In the genomic region with DNA sequence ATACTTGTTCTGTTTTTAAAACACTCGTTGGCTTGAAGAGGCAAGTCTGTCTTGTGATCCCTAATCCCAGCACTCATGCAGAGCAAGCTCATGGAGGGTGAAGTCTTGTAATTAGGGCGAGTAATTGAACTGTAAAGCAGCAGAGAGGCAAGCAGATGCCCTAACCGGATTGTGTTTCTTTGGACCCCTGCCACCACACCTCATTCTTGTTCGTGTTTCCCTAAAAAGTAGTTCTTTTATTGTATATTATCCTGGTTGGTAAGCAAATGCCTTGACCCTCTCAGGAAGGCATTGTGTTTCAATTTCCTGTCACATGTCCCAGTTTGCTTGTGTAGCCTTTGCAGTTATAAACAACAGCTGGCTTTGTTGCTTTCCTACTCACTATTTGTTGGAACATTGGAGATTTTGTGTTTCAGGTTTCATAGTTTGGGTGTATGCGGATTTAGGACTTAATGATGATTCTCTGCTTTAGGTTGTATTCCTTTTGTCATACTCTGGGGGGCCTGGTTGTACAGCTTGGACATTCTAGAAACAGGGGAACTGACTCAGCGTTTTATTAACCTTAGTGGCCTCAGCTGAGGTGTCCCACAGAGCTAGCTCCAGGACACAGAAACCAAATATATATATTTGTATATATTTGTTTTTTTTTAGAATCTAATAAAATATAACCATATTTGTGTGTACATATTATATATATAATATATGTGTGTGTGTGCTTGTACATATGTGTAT, we compare ENCODE assay signal across 8 mouse cellular contexts. TPM values are rescaled to one million over a fixed set of nuclear protein-coding genes. Genes with fewer than 3 reads are reported as not detected.
DNase-seq lines count a peak whose midpoint lies in the region; ATAC-seq and TF ChIP-seq lines count a peak whose summit lies in the region.

No protein-coding gene starts in this region.

- H3K4me1 ChIP-seq in forebrain, postnatal 0 days (ENCODE audit: insufficient read depth): 0 out of 2 replicates have a peak, but pooled peaks cover 5% of the 10 kb centered on the region
- peaks cover 12% of the 10 kb centered on the region for H3K4me1 ChIP-seq in forebrain, embryonic 12.5 days
- peaks cover 30% of the 10 kb centered on the region for H3K4me1 ChIP-seq in midbrain, embryonic 15.5 days
- peaks cover 13% of the 10 kb centered on the region for H3K4me1 ChIP-seq in midbrain, embryonic 14.5 days (ENCODE audit: control insufficient read depth, insufficient read depth, low read length)
- H3K4me1 ChIP-seq in heart, postnatal 0 days (ENCODE audit: control insufficient read depth, insufficient read depth): peaks cover 10% of the 10 kb centered on the region; the same call in 1 of the 2 replicates

- 0 out of 2 replicates have a peak overlapping the region, but pooled peaks have one; percentile 1 for H3K27ac ChIP-seq in forebrain, postnatal 0 days (ENCODE audit: low read depth, low read length)
- no peak overlapping the region for H3K27ac ChIP-seq in forebrain, embryonic 12.5 days
- H3K27ac ChIP-seq in midbrain, embryonic 15.5 days: 0 out of 2 replicates have a peak overlapping the region, but pooled peaks have one; percentile 42
- no peak overlapping the region for H3K27ac ChIP-seq in midbrain, embryonic 14.5 days (replicated peaks; ENCODE audit: low read depth, low read length)
- H3K27ac ChIP-seq in heart, postnatal 0 days (ENCODE audit: low read depth): peak overlapping the region; percentile 79

- WGBS in forebrain, postnatal 0 days: 36% methylated on average over 6 of the region's 6 CpGs
- WGBS in forebrain, embryonic 12.5 days: 49% methylated on average over 6 of the region's 6 CpGs
- WGBS in midbrain, embryonic 15.5 days: 58% methylated on average over 6 of the region's 6 CpGs
- WGBS in midbrain, embryonic 14.5 days: 66% methylated on average over 6 of the region's 6 CpGs
- WGBS in heart, postnatal 0 days: 52% methylated on average over 6 of the region's 6 CpGs

- TF ChIP-seq EP300 in heart, postnatal 0 days (IDR thresholded peaks at IDR 0.05; ENCODE audit: low read depth): no peak

- no peak overlapping the region for H3K4me3 ChIP-seq in forebrain, postnatal 0 days (ENCODE audit: low read depth, low read length)
- H3K4me3 ChIP-seq in forebrain, embryonic 12.5 days (replicated peaks): no peak overlapping the region
- H3K4me3 ChIP-seq in midbrain, embryonic 15.5 days: no peak overlapping the region
- H3K4me3 ChIP-seq in midbrain, embryonic 14.5 days (replicated peaks; ENCODE audit: low read depth, low read length): no peak overlapping the region
- H3K4me3 ChIP-seq in heart, postnatal 0 days (ENCODE audit: low read depth, low read length): no peak overlapping the region

- H3K4me2 ChIP-seq in forebrain, postnatal 0 days (ENCODE audit: low read depth): no peak overlapping the region
- H3K4me2 ChIP-seq in forebrain, embryonic 12.5 days: no peak overlapping the region
- no peak overlapping the region for H3K4me2 ChIP-seq in midbrain, embryonic 15.5 days
- H3K4me2 ChIP-seq in midbrain, embryonic 14.5 days (ENCODE audit: low read length): no peak overlapping the region
- 0 out of 2 replicates have a peak overlapping the region, but pooled peaks have one; percentile 2 for H3K4me2 ChIP-seq in heart, postnatal 0 days (ENCODE audit: low read depth, low read length)

- no peaks in the 10 kb centered on the region for H3K9me3 ChIP-seq in forebrain, postnatal 0 days (ENCODE audit: low read length)
- H3K9me3 ChIP-seq in forebrain, embryonic 12.5 days: no peaks in the 10 kb centered on the region
- no peaks in the 10 kb centered on the region for H3K9me3 ChIP-seq in midbrain, embryonic 15.5 days
- no peaks in the 10 kb centered on the region for H3K9me3 ChIP-seq in midbrain, embryonic 14.5 days (ENCODE audit: control insufficient read depth, low read length)
- H3K9me3 ChIP-seq in heart, postnatal 0 days (replicated peaks; ENCODE audit: control insufficient read depth, low read length): no peaks in the 10 kb centered on the region

- peaks cover 4% of the 10 kb centered on the region for H3K36me3 ChIP-seq in forebrain, postnatal 0 days (ENCODE audit: insufficient read depth)
- H3K36me3 ChIP-seq in forebrain, embryonic 12.5 days (replicated peaks): peaks cover 10% of the 10 kb centered on the region
- peaks cover 4% of the 10 kb centered on the region for H3K36me3 ChIP-seq in midbrain, embryonic 15.5 days (replicated peaks)
- H3K36me3 ChIP-seq in midbrain, embryonic 14.5 days (ENCODE audit: control insufficient read depth, insufficient read depth, low read length): peaks cover 4% of the 10 kb centered on the region
- H3K36me3 ChIP-seq in heart, postnatal 0 days (replicated peaks; ENCODE audit: control insufficient read depth, insufficient read depth, low read length): peaks cover 14% of the 10 kb centered on the region

- H3K9ac ChIP-seq in forebrain, postnatal 0 days: no peak overlapping the region
- no peak overlapping the region for H3K9ac ChIP-seq in forebrain, embryonic 12.5 days
- H3K9ac ChIP-seq in midbrain, embryonic 15.5 days: no peak overlapping the region
- no peak overlapping the region for H3K9ac ChIP-seq in midbrain, embryonic 14.5 days (replicated peaks; ENCODE audit: low read length)
- no peak overlapping the region for H3K9ac ChIP-seq in heart, postnatal 0 days (replicated peaks; ENCODE audit: low read depth, low read length)

- H3K27me3 ChIP-seq in forebrain, postnatal 0 days (ENCODE audit: insufficient read depth, low read length): no peaks in the 10 kb centered on the region
- H3K27me3 ChIP-seq in forebrain, embryonic 12.5 days: no peaks in the 10 kb centered on the region
- no peaks in the 10 kb centered on the region for H3K27me3 ChIP-seq in midbrain, embryonic 15.5 days (replicated peaks)
- H3K27me3 ChIP-seq in midbrain, embryonic 14.5 days (ENCODE audit: control insufficient read depth, insufficient read depth, low read length): no peaks in the 10 kb centered on the region
- H3K27me3 ChIP-seq in heart, postnatal 0 days (ENCODE audit: control insufficient read depth, insufficient read depth, low read length): no peaks in the 10 kb centered on the region

- DNase-seq in forebrain, postnatal 0 days: no peak
- DNase-seq in midbrain, embryonic 14.5 days: no peak
- no peak for DNase-seq in heart, postnatal 0 days (ENCODE audit: low spot score)
- DNase-seq in retina, postnatal 1 day: peak; percentile 64
- DNase-seq in urinary bladder, postnatal 36 days (ENCODE audit: low spot score in 2 of 2): no peak
- DNase-seq in gastrocnemius, postnatal 25 days: no peak

- ATAC-seq in forebrain, postnatal 0 days: no peak
- ATAC-seq in forebrain, embryonic 12.5 days (ENCODE audit: low FRiP score): no peak
- no peak for ATAC-seq in midbrain, embryonic 15.5 days (replicated peaks)
- no peak for ATAC-seq in midbrain, embryonic 14.5 days (ENCODE audit: low FRiP score, low TSS enrichment)
- no peak for ATAC-seq in heart, postnatal 0 days (ENCODE audit: insufficient read depth, low read depth)

- TF ChIP-seq CTCF in forebrain, postnatal 0 days (IDR thresholded peaks at IDR 0.05; ENCODE audit: low read depth): no peak
- no peak for TF ChIP-seq CTCF in heart, postnatal 0 days (IDR thresholded peaks at IDR 0.05; ENCODE audit: low read depth)

RNA-seq across cellular contexts. Expression of a gene that starts 6.1 kb away (rescaled TPM):
- 103 and 121 TPM in 2 replicates for total RNA-seq in forebrain, postnatal 0 days (2014; rRNA removed)
- 164 and 176 TPM in 2 replicates for polyA plus RNA-seq in forebrain, postnatal 0 days (2015; fragmentation: Nextera tagmentation; extraction: Ambion mirVana)
- polyA plus RNA-seq in forebrain, embryonic 12.5 days (2016; fragmentation: Nextera tagmentation; extraction: Ambion mirVana): 137 and 139 TPM in 2 replicates
- 151 and 155 TPM in 2 replicates for polyA plus RNA-seq in midbrain, embryonic 15.5 days (2015; fragmentation: Nextera tagmentation; extraction: Ambion mirVana)
- polyA plus RNA-seq in midbrain, embryonic 14.5 days (2014; fragmentation: Nextera tagmentation; extraction: Ambion mirVana): 162 and 177 TPM in 2 replicates
- 83.6 and 95.7 TPM in 2 replicates for total RNA-seq in heart, postnatal 0 days (2014; rRNA removed; ENCODE audit: low replicate concordance)
- polyA plus RNA-seq in heart, postnatal 0 days (2015; fragmentation: Nextera tagmentation; extraction: Ambion mirVana): 106 TPM in 2 replicates
- 10 to 100 TPM; 32.4 to 36.3 TPM for total RNA-seq in gastrocnemius, postnatal 25 days (2021)

RNA-seq across cellular contexts. Expression of a gene that starts 16.5 kb away (rescaled TPM):
- total RNA-seq in forebrain, postnatal 0 days (2014; rRNA removed): 31.9 and 33.5 TPM in 2 replicates
- 20.4 and 24.6 TPM in 2 replicates for polyA plus RNA-seq in forebrain, postnatal 0 days (2015; fragmentation: Nextera tagmentation; extraction: Ambion mirVana)
- polyA plus RNA-seq in forebrain, embryonic 12.5 days (2016; fragmentation: Nextera tagmentation; extraction: Ambion mirVana): 2.4 and 5.9 TPM in 2 replicates
- 15.7 and 17.1 TPM in 2 replicates for polyA plus RNA-seq in midbrain, embryonic 15.5 days (2015; fragmentation: Nextera tagmentation; extraction: Ambion mirVana)
- polyA plus RNA-seq in midbrain, embryonic 14.5 days (2014; fragmentation: Nextera tagmentation; extraction: Ambion mirVana): 6.3 and 13.8 TPM in 2 replicates
- 4.1 and 9.7 TPM in 2 replicates for total RNA-seq in heart, postnatal 0 days (2014; rRNA removed; ENCODE audit: low replicate concordance)
- 1.8 and 2.1 TPM in 2 replicates for polyA plus RNA-seq in heart, postnatal 0 days (2015; fragmentation: Nextera tagmentation; extraction: Ambion mirVana)
- 1 to 10 TPM; 1.5 to 1.7 TPM for total RNA-seq in gastrocnemius, postnatal 25 days (2021)

RNA-seq across cellular contexts. Expression of a gene that starts 23.9 kb away (rescaled TPM):
- total RNA-seq in forebrain, postnatal 0 days (2014; rRNA removed): 43.4 and 55.2 TPM in 2 replicates
- 19.1 and 23.8 TPM in 2 replicates for polyA plus RNA-seq in forebrain, postnatal 0 days (2015; fragmentation: Nextera tagmentation; extraction: Ambion mirVana)
- polyA plus RNA-seq in forebrain, embryonic 12.5 days (2016; fragmentation: Nextera tagmentation; extraction: Ambion mirVana): 2.5 and 3.2 TPM in 2 replicates
- 24.8 and 24.9 TPM in 2 replicates for polyA plus RNA-seq in midbrain, embryonic 15.5 days (2015; fragmentation: Nextera tagmentation; extraction: Ambion mirVana)
- polyA plus RNA-seq in midbrain, embryonic 14.5 days (2014; fragmentation: Nextera tagmentation; extraction: Ambion mirVana): 7.5 and 19.8 TPM in 2 replicates
- 0.57 and 1.7 TPM in 2 replicates for total RNA-seq in heart, postnatal 0 days (2014; rRNA removed; ENCODE audit: low replicate concordance)
- 0.41 and 0.48 TPM in 2 replicates for polyA plus RNA-seq in heart, postnatal 0 days (2015; fragmentation: Nextera tagmentation; extraction: Ambion mirVana)
- under 1 TPM; 0.26 to 0.27 TPM for total RNA-seq in gastrocnemius, postnatal 25 days (2021)

RNA-seq across cellular contexts. Expression of a gene that starts 41.7 kb away (rescaled TPM):
- total RNA-seq in forebrain, postnatal 0 days (2014; rRNA removed): 98.0 and 116 TPM in 2 replicates
- polyA plus RNA-seq in forebrain, postnatal 0 days (2015; fragmentation: Nextera tagmentation; extraction: Ambion mirVana): 42.9 and 46.5 TPM in 2 replicates
- polyA plus RNA-seq in forebrain, embryonic 12.5 days (2016; fragmentation: Nextera tagmentation; extraction: Ambion mirVana): 30.7 and 35.8 TPM in 2 replicates
- polyA plus RNA-seq in midbrain, embryonic 15.5 days (2015; fragmentation: Nextera tagmentation; extraction: Ambion mirVana): 61.0 and 62.1 TPM in 2 replicates
- 39.6 and 40.8 TPM in 2 replicates for polyA plus RNA-seq in midbrain, embryonic 14.5 days (2014; fragmentation: Nextera tagmentation; extraction: Ambion mirVana)
- 27.3 and 30.4 TPM in 2 replicates for total RNA-seq in heart, postnatal 0 days (2014; rRNA removed; ENCODE audit: low replicate concordance)
- polyA plus RNA-seq in heart, postnatal 0 days (2015; fragmentation: Nextera tagmentation; extraction: Ambion mirVana): 9.9 and 12.1 TPM in 2 replicates
- 10 to 100 TPM; 14.4 to 14.5 TPM for total RNA-seq in gastrocnemius, postnatal 25 days (2021)

RNA-seq across cellular contexts. Expression of a gene that starts 50.2 kb away (rescaled TPM):
- total RNA-seq in forebrain, postnatal 0 days (2014; rRNA removed): 72.3 and 79.2 TPM in 2 replicates
- 61.3 and 68.6 TPM in 2 replicates for polyA plus RNA-seq in forebrain, postnatal 0 days (2015; fragmentation: Nextera tagmentation; extraction: Ambion mirVana)
- polyA plus RNA-seq in forebrain, embryonic 12.5 days (2016; fragmentation: Nextera tagmentation; extraction: Ambion mirVana): 95.3 and 99.0 TPM in 2 replicates
- 93.4 and 99.2 TPM in 2 replicates for polyA plus RNA-seq in midbrain, embryonic 15.5 days (2015; fragmentation: Nextera tagmentation; extraction: Ambion mirVana)
- polyA plus RNA-seq in midbrain, embryonic 14.5 days (2014; fragmentation: Nextera tagmentation; extraction: Ambion mirVana): 77.4 and 79.8 TPM in 2 replicates
- 123 and 128 TPM in 2 replicates for total RNA-seq in heart, postnatal 0 days (2014; rRNA removed; ENCODE audit: low replicate concordance)
- 85.3 and 99.3 TPM in 2 replicates for polyA plus RNA-seq in heart, postnatal 0 days (2015; fragmentation: Nextera tagmentation; extraction: Ambion mirVana)
- 10 to 100 TPM; 26.3 to 31.4 TPM for total RNA-seq in gastrocnemius, postnatal 25 days (2021)

Comparison
In these comparisons a context has a peak if more than half of its experiments do, and no peak if none do; other contexts are left out.
1. H3K27ac ChIP-seq: peak in forebrain, postnatal 0 days (single experiment), midbrain, embryonic 15.5 days (single experiment) and heart, postnatal 0 days (single experiment); none in forebrain, embryonic 12.5 days (single experiment) and midbrain, embryonic 14.5 days (single experiment).